Mouse (Mus musculus) CD4-positive, CD25-positive, alpha-beta regulatory T cell, adult 2 months (primary cell): ENCODE data around the gene Nod2.

Experiments used
- DNase-seq: peaks from one replicate; pipeline ENCODE4 v3.0.0-alpha.2; 2012; ENCODE audit warnings: low read depth, low spot score

The Nod2 gene

GRCm38 (mm10) chr8:88631081-88631480 is 16.0 kb upstream of the Nod2 start:
- peak; percentile 74 for DNase-seq

GRCm38 (mm10) chr8:88633343-88633765 is 13.8 kb upstream of the Nod2 start:
- peak; percentile 62 for DNase-seq

GRCm38 (mm10) chr8:88635474-88636397 is 11.4 kb upstream of the Nod2 start, which contains the start of gene Snx20:
Gene Snx20 (minus strand): TSS chr8:88636128.
- DNase-seq, result peak; percentile 90

GRCm38 (mm10) chr8:88637092-88638000 is 9.8 kb upstream of the Nod2 start:
- DNase-seq, result no peak

- DNase-seq, result no peak
Observed at GRCm38 (mm10) chr8:88638908-88639307, 8.2 kb upstream of the Nod2 start.

- no peak for DNase-seq
Observed at GRCm38 (mm10) chr8:88642734-88643564, 4.2 kb upstream of the Nod2 start.

GRCm38 (mm10) chr8:88648322-88648721 is 1.2 kb downstream of the Nod2 start:
- DNase-seq, result no peak

GRCm38 (mm10) chr8:88650016-88650708 is 3.0 kb downstream of the Nod2 start:
- DNase-seq, result peak; percentile 46

- DNase-seq, result peak; percentile 38
Observed at GRCm38 (mm10) chr8:88651122-88651521, 4.0 kb downstream of the Nod2 start.

GRCm38 (mm10) chr8:88655334-88655733 is 8.2 kb downstream of the Nod2 start:
- DNase-seq, result no peak

GRCm38 (mm10) chr8:88659873-88660272 is 12.8 kb downstream of the Nod2 start:
- no peak for DNase-seq

- DNase-seq, result no peak
Observed at GRCm38 (mm10) chr8:88662401-88662821, 15.3 kb downstream of the Nod2 start.

GRCm38 (mm10) chr8:88664121-88664520 is 17.0 kb downstream of the Nod2 start:
- DNase-seq, result no peak

- DNase-seq, result no peak
Observed at GRCm38 (mm10) chr8:88664947-88665346, 17.8 kb downstream of the Nod2 start.

- peak; percentile 36 for DNase-seq
Observed at GRCm38 (mm10) chr8:88666435-88666834, 19.3 kb downstream of the Nod2 start.

- DNase-seq, result peak; percentile 73
Observed at GRCm38 (mm10) chr8:88668400-88669086, 21.4 kb downstream of the Nod2 start.

- no peak for DNase-seq
Observed at GRCm38 (mm10) chr8:88670782-88671181, 23.7 kb downstream of the Nod2 start.

- no peak for DNase-seq
Observed at GRCm38 (mm10) chr8:88671575-88671974, 24.5 kb downstream of the Nod2 start.

GRCm38 (mm10) chr8:88673859-88674258 is 26.7 kb downstream of the Nod2 start:
- DNase-seq, result no peak
